Mouse (Mus musculus): ENCODE data around the gene Fam155a. TPM values are rescaled to one million over a fixed set of nuclear protein-coding genes. Genes with fewer than 3 reads are reported as not detected.

Gene Fam155a
- polyA plus RNA-seq, 1 experiment from 2014 or later, result 2.1 TPM

- Histone ChIP-seq H3K4me2 (replicated peaks; ENCODE audit: low read depth, low read length) (no peak overlapping the region), H3K36me3 (ENCODE audit: control insufficient read depth, insufficient read depth, low read length) (no peaks in the 10 kb centered on the region), H3K9ac (replicated peaks; ENCODE audit: low read depth, low read length) (no peak overlapping the region), H3K27ac (ENCODE audit: low read length) (no peak overlapping the region), H3K9me3 (ENCODE audit: control insufficient read depth, low read depth, low read length) (no peaks in the 10 kb centered on the region), H3K27me3 (ENCODE audit: control insufficient read depth, insufficient read depth, low read length) (no peaks in the 10 kb centered on the region), H3K4me3 (ENCODE audit: low read depth, low read length) (no peak overlapping the region), H3K4me1 (ENCODE audit: control insufficient read depth, insufficient read depth, low read length) (no peaks in the 10 kb centered on the region)
- WGBS, result 33% methylated on average over 6 of the region's 6 CpGs
- no peak for ATAC-seq (ENCODE audit: insufficient number of reproducible peaks, insufficient read depth, low FRiP score, low read depth)
Measured at GRCm38 (mm10) chr8:9500751-9501150, 270.2 kb downstream of the Fam155a start.

GRCm38 (mm10) chr8:9494225-9494598 is 276.7 kb downstream of the Fam155a start:
- H3K36me3 ChIP-seq (ENCODE audit: control insufficient read depth, insufficient read depth, low read length), result no peaks in the 10 kb centered on the region
- WGBS, result 45% methylated on average over 1 of the region's 1 CpGs
- no peak for ATAC-seq (ENCODE audit: insufficient number of reproducible peaks, insufficient read depth, low FRiP score, low read depth)

DNA sequence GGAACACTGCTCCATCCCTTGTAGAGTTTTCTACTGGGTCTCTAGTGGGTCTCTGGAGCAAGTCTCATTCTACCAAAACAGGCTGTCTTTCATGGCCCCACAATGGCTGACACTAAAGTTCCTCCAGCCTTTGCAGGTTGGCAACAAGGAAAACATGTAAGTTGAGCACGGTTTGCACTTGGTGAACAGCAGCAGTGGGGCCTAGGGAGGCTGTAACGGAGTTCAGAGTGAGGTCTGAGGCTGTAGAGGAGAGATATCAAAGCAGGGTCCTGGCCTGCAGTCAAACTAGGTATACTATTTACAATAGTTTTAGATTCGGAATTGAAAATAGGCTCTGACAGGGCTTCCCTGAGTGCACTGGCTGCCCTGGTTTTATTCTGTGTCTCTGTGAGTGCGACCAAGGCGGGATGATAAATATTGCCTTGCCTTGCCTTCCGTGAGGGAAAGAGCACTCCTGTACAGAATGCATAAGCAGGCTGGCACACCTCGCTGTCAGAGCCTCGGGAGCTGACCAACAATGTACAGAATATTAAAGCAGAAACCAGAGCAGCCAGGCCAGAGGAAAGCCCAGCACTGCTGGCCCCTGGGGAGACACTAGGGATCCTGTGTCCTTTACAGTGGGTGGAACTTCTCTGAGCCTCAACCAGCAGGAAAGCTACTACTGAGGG is 277.3 kb downstream of the Fam155a start:
- H3K36me3 ChIP-seq (ENCODE audit: control insufficient read depth, insufficient read depth, low read length), result no peaks in the 10 kb centered on the region
- WGBS, result 37% methylated on average over 8 of the region's 8 CpGs
- no peak overlapping the region for H3K4me3 ChIP-seq (ENCODE audit: low read depth, low read length)

More at GRCm38 (mm10) chr8:9494225-9494598, 276.7 kb downstream of the Fam155a start:
- Histone ChIP-seq H3K4me1 (ENCODE audit: control insufficient read depth, insufficient read depth, low read length) (no peaks in the 10 kb centered on the region), H3K9me3 (ENCODE audit: control insufficient read depth, low read depth, low read length) (no peaks in the 10 kb centered on the region), H3K27ac (ENCODE audit: low read length) (no peak overlapping the region), H3K9ac (replicated peaks; ENCODE audit: low read depth, low read length) (no peak overlapping the region), H3K27me3 (ENCODE audit: control insufficient read depth, insufficient read depth, low read length) (no peaks in the 10 kb centered on the region), H3K4me3 (ENCODE audit: low read depth, low read length) (no peak overlapping the region), H3K4me2 (replicated peaks; ENCODE audit: low read depth, low read length) (no peak overlapping the region)

GRCm38 (mm10) chr8:9482565-9482964 is 288.4 kb downstream of the Fam155a start:
- H3K36me3 ChIP-seq (ENCODE audit: control insufficient read depth, insufficient read depth, low read length), result no peaks in the 10 kb centered on the region
- H3K9me3 ChIP-seq (ENCODE audit: control insufficient read depth, low read depth, low read length), result no peaks in the 10 kb centered on the region
- H3K4me1 ChIP-seq (ENCODE audit: control insufficient read depth, insufficient read depth, low read length), result no peaks in the 10 kb centered on the region
- no peak overlapping the region for H3K4me2 ChIP-seq (replicated peaks; ENCODE audit: low read depth, low read length)
- H3K27me3 ChIP-seq (ENCODE audit: control insufficient read depth, insufficient read depth, low read length), result no peaks in the 10 kb centered on the region
- ATAC-seq (ENCODE audit: insufficient number of reproducible peaks, insufficient read depth, low FRiP score, low read depth), result no peak
- H3K4me3 ChIP-seq (ENCODE audit: low read depth, low read length), result no peak overlapping the region
- 74% methylated on average over 5 of the region's 5 CpGs for WGBS
- no peak overlapping the region for H3K9ac ChIP-seq (replicated peaks; ENCODE audit: low read depth, low read length)
- no peak overlapping the region for H3K27ac ChIP-seq (ENCODE audit: low read length)

More for the DNA sequence above, 277.3 kb downstream of the Fam155a start:
- Histone ChIP-seq H3K27ac (ENCODE audit: low read length) (no peak overlapping the region), H3K27me3 (ENCODE audit: control insufficient read depth, insufficient read depth, low read length) (no peaks in the 10 kb centered on the region), H3K4me2 (replicated peaks; ENCODE audit: low read depth, low read length) (no peak overlapping the region), H3K9me3 (ENCODE audit: control insufficient read depth, low read depth, low read length) (no peaks in the 10 kb centered on the region), H3K4me1 (ENCODE audit: control insufficient read depth, insufficient read depth, low read length) (no peaks in the 10 kb centered on the region), H3K9ac (replicated peaks; ENCODE audit: low read depth, low read length) (no peak overlapping the region)
- ATAC-seq (ENCODE audit: insufficient number of reproducible peaks, insufficient read depth, low FRiP score, low read depth), result no peak

- Histone ChIP-seq H3K4me3 (ENCODE audit: low read depth, low read length) (no peak overlapping the region), H3K36me3 (ENCODE audit: control insufficient read depth, insufficient read depth, low read length) (no peaks in the 10 kb centered on the region), H3K9me3 (ENCODE audit: control insufficient read depth, low read depth, low read length) (no peaks in the 10 kb centered on the region), H3K4me1 (ENCODE audit: control insufficient read depth, insufficient read depth, low read length) (no peaks in the 10 kb centered on the region), H3K9ac (replicated peaks; ENCODE audit: low read depth, low read length) (no peak overlapping the region), H3K27ac (ENCODE audit: low read length) (no peak overlapping the region), H3K4me2 (replicated peaks; ENCODE audit: low read depth, low read length) (no peak overlapping the region), H3K27me3 (ENCODE audit: control insufficient read depth, insufficient read depth, low read length) (no peaks in the 10 kb centered on the region)
- ATAC-seq (ENCODE audit: insufficient number of reproducible peaks, insufficient read depth, low FRiP score, low read depth), result no peak
- WGBS, result 55% methylated on average over 5 of the region's 5 CpGs
Measured at GRCm38 (mm10) chr8:9471290-9471689, 299.7 kb downstream of the Fam155a start.

GRCm38 (mm10) chr8:9470114-9470513 is 300.8 kb downstream of the Fam155a start:
- H3K4me2 ChIP-seq (replicated peaks; ENCODE audit: low read depth, low read length), result no peak overlapping the region
- no peak for ATAC-seq (ENCODE audit: insufficient number of reproducible peaks, insufficient read depth, low FRiP score, low read depth)
- H3K4me3 ChIP-seq (ENCODE audit: low read depth, low read length), result no peak overlapping the region
- no peaks in the 10 kb centered on the region for H3K36me3 ChIP-seq (ENCODE audit: control insufficient read depth, insufficient read depth, low read length)
- WGBS, result 64% methylated on average over 3 of the region's 3 CpGs
- H3K27me3 ChIP-seq (ENCODE audit: control insufficient read depth, insufficient read depth, low read length), result no peaks in the 10 kb centered on the region
- no peaks in the 10 kb centered on the region for H3K9me3 ChIP-seq (ENCODE audit: control insufficient read depth, low read depth, low read length)
- H3K4me1 ChIP-seq (ENCODE audit: control insufficient read depth, insufficient read depth, low read length), result no peaks in the 10 kb centered on the region
- no peak overlapping the region for H3K9ac ChIP-seq (replicated peaks; ENCODE audit: low read depth, low read length)
- no peak overlapping the region for H3K27ac ChIP-seq (ENCODE audit: low read length)

DNA sequence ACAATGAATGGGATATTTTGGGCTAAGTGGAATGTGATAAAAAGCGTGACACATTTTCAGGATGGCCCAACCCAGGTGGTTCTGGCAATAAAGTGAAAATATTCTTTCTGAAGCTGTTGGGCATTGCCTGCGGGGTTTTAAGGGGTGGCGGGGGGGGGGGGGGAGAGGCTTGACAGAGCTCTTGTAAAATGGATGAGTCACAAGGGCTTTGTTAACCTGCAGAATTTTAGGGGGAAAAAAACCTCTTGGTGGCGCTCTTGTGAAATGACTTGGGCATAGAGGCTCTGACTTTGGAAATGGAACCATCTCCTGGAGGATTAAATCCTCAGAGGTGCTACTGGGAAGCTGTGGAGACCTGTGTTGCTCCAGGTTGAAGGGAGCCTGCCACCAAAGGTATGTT is 309.9 kb downstream of the Fam155a start:
- Histone ChIP-seq H3K36me3 (ENCODE audit: control insufficient read depth, insufficient read depth, low read length) (no peaks in the 10 kb centered on the region), H3K9me3 (ENCODE audit: control insufficient read depth, low read depth, low read length) (no peaks in the 10 kb centered on the region), H3K27ac (ENCODE audit: low read length) (no peak overlapping the region), H3K4me3 (ENCODE audit: low read depth, low read length) (no peak overlapping the region), H3K4me2 (replicated peaks; ENCODE audit: low read depth, low read length) (no peak overlapping the region), H3K4me1 (ENCODE audit: control insufficient read depth, insufficient read depth, low read length) (no peaks in the 10 kb centered on the region), H3K9ac (replicated peaks; ENCODE audit: low read depth, low read length) (no peak overlapping the region), H3K27me3 (ENCODE audit: control insufficient read depth, insufficient read depth, low read length) (no peaks in the 10 kb centered on the region)
- whole genome bisulfite sequencing, result 65% methylated on average over 4 of the region's 4 CpGs
- ATAC-seq (ENCODE audit: insufficient number of reproducible peaks, insufficient read depth, low FRiP score, low read depth), result no peak

- Histone ChIP-seq H3K4me1 (ENCODE audit: control insufficient read depth, insufficient read depth, low read length) (no peaks in the 10 kb centered on the region), H3K27ac (ENCODE audit: low read length) (no peak overlapping the region), H3K27me3 (ENCODE audit: control insufficient read depth, insufficient read depth, low read length) (no peaks in the 10 kb centered on the region), H3K9ac (replicated peaks; ENCODE audit: low read depth, low read length) (no peak overlapping the region), H3K4me2 (replicated peaks; ENCODE audit: low read depth, low read length) (no peak overlapping the region), H3K36me3 (ENCODE audit: control insufficient read depth, insufficient read depth, low read length) (no peaks in the 10 kb centered on the region), H3K4me3 (ENCODE audit: low read depth, low read length) (no peak overlapping the region), H3K9me3 (ENCODE audit: control insufficient read depth, low read depth, low read length) (no peaks in the 10 kb centered on the region)
- no peak for ATAC-seq (ENCODE audit: insufficient number of reproducible peaks, insufficient read depth, low FRiP score, low read depth)
- 84% methylated on average over 2 of the region's 2 CpGs for WGBS
Measured at GRCm38 (mm10) chr8:9460707-9461106, 310.3 kb downstream of the Fam155a start.

- 45% methylated on average over 11 of the region's 11 CpGs for WGBS
- ATAC-seq (ENCODE audit: insufficient number of reproducible peaks, insufficient read depth, low FRiP score, low read depth), result no peak
Measured at GRCm38 (mm10) chr8:9458614-9459013, 312.3 kb downstream of the Fam155a start.

More at GRCm38 (mm10) chr8:9458614-9459013, 312.3 kb downstream of the Fam155a start:
- no peak overlapping the region for H3K27ac ChIP-seq (ENCODE audit: low read length)
- no peaks in the 10 kb centered on the region for H3K27me3 ChIP-seq (ENCODE audit: control insufficient read depth, insufficient read depth, low read length)
- no peaks in the 10 kb centered on the region for H3K36me3 ChIP-seq (ENCODE audit: control insufficient read depth, insufficient read depth, low read length)
- no peaks in the 10 kb centered on the region for H3K4me1 ChIP-seq (ENCODE audit: control insufficient read depth, insufficient read depth, low read length)
- no peaks in the 10 kb centered on the region for H3K9me3 ChIP-seq (ENCODE audit: control insufficient read depth, low read depth, low read length)
- no peak overlapping the region for H3K4me2 ChIP-seq (replicated peaks; ENCODE audit: low read depth, low read length)
- no peak overlapping the region for H3K4me3 ChIP-seq (ENCODE audit: low read depth, low read length)
- no peak overlapping the region for H3K9ac ChIP-seq (replicated peaks; ENCODE audit: low read depth, low read length)

All from stomach, embryonic 14.5 days (tissue).